Mouse (Mus musculus): ENCODE data around the gene Fam222a.

- TF ChIP-seq FLI1 (IDR thresholded peaks at IDR 0.05; ENCODE audit: low read length) (no peak), GATA1 (IDR thresholded peaks at IDR 0.05; ENCODE audit: borderline replicate concordance, low read length) (no peak)
Measured at GRCm38 (mm10) chr5:114530337-114530736, 37.5 kb upstream of the Fam222a start.

Measured in megakaryocyte, embryonic 14.5 days (primary cell).